Mouse (Mus musculus) CH12.LX (cell line): Measurements from ENCODE around the gene Krt222.
A peak's percentile ranks its signal among the peaks of the same experiment; 100 is the strongest.

Experiments
- CTCF ChIP-seq, 2 experiments: IDR thresholded peaks in 1 of 2; conservative IDR thresholded peaks in 1 of 2; 2 replicates each; pipeline ENCODE4 v1.5.1; 2011 to 2012; ENCODE audit warnings: low read depth in 2 of 2, low read length in 2 of 2, improper control_type of control experiment in 1 of 2, inconsistent platforms in 1 of 2, mild to moderate bottlenecking in 1 of 2, moderate library complexity in 1 of 2
- E2F4 ChIP-seq: IDR thresholded peaks from 2 replicates; pipeline ENCODE4 v1.6.1; 2011; ENCODE audit warnings: low read depth, low read length, improper control_type of control experiment; ENCODE audit not compliant: insufficient replicate concordance
- EP300 ChIP-seq: IDR thresholded peaks from 2 replicates; pipeline ENCODE4 v1.6.1; 2011; ENCODE audit warnings: low read length, improper control_type of control experiment
- HCFC1 ChIP-seq: IDR thresholded peaks from 2 replicates; pipeline ENCODE4 v1.6.1; 2012; ENCODE audit warnings: low read depth, mild to moderate bottlenecking, inconsistent platforms, low read length, improper control_type of control experiment
- KAT2A ChIP-seq: IDR thresholded peaks from 2 replicates; pipeline ENCODE4 v1.6.1; 2012; ENCODE audit warnings: low read length, improper control_type of control experiment, inconsistent platforms; ENCODE audit not compliant: insufficient replicate concordance
- MAFK ChIP-seq: IDR thresholded peaks from 2 replicates; pipeline ENCODE4 v1.6.1; 2011; ENCODE audit warnings: low read length, improper control_type of control experiment; ENCODE audit not compliant: insufficient replicate concordance
- MYC ChIP-seq: IDR thresholded peaks from 2 replicates; pipeline ENCODE4 v1.6.1; 2011; ENCODE audit warnings: low read depth, mild to moderate bottlenecking, improper control_type of control experiment, low read length
- NELFE ChIP-seq: IDR thresholded peaks from 2 replicates; pipeline ENCODE4 v1.6.1; 2011; ENCODE audit warnings: low read depth, low read length, improper control_type of control experiment
- SIN3A ChIP-seq: IDR thresholded peaks from 2 replicates; pipeline ENCODE4 v1.6.1; 2012; ENCODE audit warnings: low read length, improper control_type of control experiment, inconsistent platforms
- USF2 ChIP-seq: conservative IDR thresholded peaks from 2 replicates; pipeline ENCODE4 v1.6.1; 2011; ENCODE audit warnings: low read depth, low read length, improper control_type of control experiment

DNA sequence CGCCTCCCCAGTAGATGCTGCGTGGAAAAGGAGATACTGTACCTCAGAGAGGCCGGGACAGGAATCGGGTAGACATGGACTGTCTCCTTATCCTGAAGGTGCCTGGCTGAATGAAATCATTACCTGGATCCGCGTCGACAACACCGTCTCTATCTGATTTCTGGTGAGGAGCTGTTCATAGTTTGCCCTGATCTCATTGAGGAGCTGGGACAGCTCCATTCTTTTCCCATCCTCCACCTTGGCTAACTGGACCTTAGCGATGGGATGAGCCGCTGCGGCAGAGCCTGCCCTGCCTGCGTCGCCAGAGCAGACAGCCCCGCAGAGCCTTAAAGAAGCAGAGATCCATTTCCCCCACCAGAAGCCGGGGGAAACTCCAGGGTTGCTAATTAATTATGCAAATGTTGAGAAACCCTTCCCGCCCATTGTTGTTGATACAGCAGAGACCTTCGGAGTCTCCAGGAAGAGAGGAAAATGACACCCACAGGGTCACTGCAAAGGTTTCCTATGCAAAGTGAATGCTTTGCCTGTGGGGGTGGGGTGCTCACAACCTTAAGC lies at the start of gene Krt222:
- no peak for TF ChIP-seq CTCF (conservative IDR thresholded peaks at IDR 0.05 in 1 of 2, IDR thresholded peaks at IDR 0.05 in 1 of 2; ENCODE audit: low read depth in 2 of 2, low read length in 2 of 2)
- TF ChIP-seq USF2 = no peak
- TF ChIP-seq MAFK = 0 out of 2 replicates have a peak, but pooled peaks have one; percentile 26
- TF ChIP-seq HCFC1 = no peak
- no peak; the same call in 1 of the 2 replicates for TF ChIP-seq MYC
- TF ChIP-seq SIN3A = no peak; the same call in none of the 2 replicates
- TF ChIP-seq NELFE = peak; percentile 75
- TF ChIP-seq EP300 = peak; percentile 59; the same call in 1 of the 2 replicates
- TF ChIP-seq E2F4 = no peak
- TF ChIP-seq KAT2A = no peak
